Mouse (Mus musculus): Measurements from ENCODE around the gene Ints1. TPM values are rescaled to one million over a fixed set of nuclear protein-coding genes. Genes with fewer than 3 reads are reported as not detected.

The Ints1 gene
- polyA plus RNA-seq, 1 experiment, result 43.1 TPM

- no peaks in the 10 kb centered on the region for H3K27me3 ChIP-seq (ENCODE audit: control insufficient read depth, insufficient read depth, insufficient read length)
- TF ChIP-seq MYOD1 (IDR thresholded peaks at IDR 0.05; ENCODE audit: control insufficient read depth, insufficient read length, low read depth) (peak; percentile 81), CEBPB (IDR thresholded peaks at IDR 0.05; ENCODE audit: low read depth) (peak; percentile 7), MYOG (IDR thresholded peaks at IDR 0.05; ENCODE audit: control insufficient read depth, extremely low read depth, insufficient read length) (no peak), FOSL1 (IDR thresholded peaks at IDR 0.05; ENCODE audit: insufficient read depth, low read length, poor library complexity, severe bottlenecking) (no peak), CTCF (IDR thresholded peaks at IDR 0.05; ENCODE audit: control insufficient read depth, insufficient read depth, insufficient read length) (no peak), USF1 (IDR thresholded peaks at IDR 0.05; ENCODE audit: low read depth) (peak; percentile 8), MAX (IDR thresholded peaks at IDR 0.05) (peak; percentile 95)
- H3K4me3 ChIP-seq (ENCODE audit: insufficient read depth, poor library complexity, severe bottlenecking), result peak overlapping the region; percentile 7
- peaks cover 5% of the 10 kb centered on the region for H3K36me3 ChIP-seq (ENCODE audit: control insufficient read depth, insufficient read depth)
- peaks cover 72% of the 10 kb centered on the region for H3K79me2 ChIP-seq (ENCODE audit: control insufficient read depth, insufficient read depth)
- peaks cover 41% of the 10 kb centered on the region for H3K79me3 ChIP-seq (ENCODE audit: low read depth)
- no peak overlapping the region for H3ac ChIP-seq (ENCODE audit: control insufficient read depth, insufficient read length, low read depth)
These were observed 19.5 kb upstream of the Ints1 start for GRCm38 (mm10) chr5:139794938-139795337.

- TF ChIP-seq FOSL1 (IDR thresholded peaks at IDR 0.05; ENCODE audit: insufficient read depth, low read length, poor library complexity, severe bottlenecking), result no peak
- no peak for TF ChIP-seq MAX (IDR thresholded peaks at IDR 0.05)
- no peak for TF ChIP-seq CEBPB (IDR thresholded peaks at IDR 0.05; ENCODE audit: low read depth)
- no peak for TF ChIP-seq USF1 (IDR thresholded peaks at IDR 0.05; ENCODE audit: low read depth)
- no peak for TF ChIP-seq MYOG (IDR thresholded peaks at IDR 0.05; ENCODE audit: control insufficient read depth, extremely low read depth, insufficient read length)
- TF ChIP-seq CTCF (IDR thresholded peaks at IDR 0.05; ENCODE audit: control insufficient read depth, insufficient read depth, insufficient read length), result no peak
- TF ChIP-seq MYOD1 (IDR thresholded peaks at IDR 0.05; ENCODE audit: control insufficient read depth, insufficient read length, low read depth), result no peak
- Histone ChIP-seq H3K4me3 (ENCODE audit: insufficient read depth, poor library complexity, severe bottlenecking) (no peak overlapping the region), H3K36me3 (ENCODE audit: control insufficient read depth, insufficient read depth) (no peaks in the 10 kb centered on the region), H3K79me2 (ENCODE audit: control insufficient read depth, insufficient read depth) (peaks cover 72% of the 10 kb centered on the region), H3K79me3 (ENCODE audit: low read depth) (peaks cover 41% of the 10 kb centered on the region), H3K27me3 (ENCODE audit: control insufficient read depth, insufficient read depth, insufficient read length) (no peaks in the 10 kb centered on the region), H3ac (ENCODE audit: control insufficient read depth, insufficient read length, low read depth) (no peak overlapping the region)
These were observed 18.7 kb upstream of the Ints1 start for GRCm38 (mm10) chr5:139794137-139794536.

GRCm38 (mm10) chr5:139793338-139794089, 18.0 kb upstream of the Ints1 start:
- H3K36me3 ChIP-seq (ENCODE audit: control insufficient read depth, insufficient read depth), result no peaks in the 10 kb centered on the region
- H3K79me2 ChIP-seq (ENCODE audit: control insufficient read depth, insufficient read depth), result peaks cover 66% of the 10 kb centered on the region
- no peaks in the 10 kb centered on the region for H3K27me3 ChIP-seq (ENCODE audit: control insufficient read depth, insufficient read depth, insufficient read length)
- TF ChIP-seq MYOD1 (IDR thresholded peaks at IDR 0.05; ENCODE audit: control insufficient read depth, insufficient read length, low read depth) (no peak), USF1 (IDR thresholded peaks at IDR 0.05; ENCODE audit: low read depth) (no peak), CEBPB (IDR thresholded peaks at IDR 0.05; ENCODE audit: low read depth) (no peak), FOSL1 (IDR thresholded peaks at IDR 0.05; ENCODE audit: insufficient read depth, low read length, poor library complexity, severe bottlenecking) (no peak), CTCF (IDR thresholded peaks at IDR 0.05; ENCODE audit: control insufficient read depth, insufficient read depth, insufficient read length) (no peak), MYOG (IDR thresholded peaks at IDR 0.05; ENCODE audit: control insufficient read depth, extremely low read depth, insufficient read length) (no peak), MAX (IDR thresholded peaks at IDR 0.05) (no peak)
- H3K79me3 ChIP-seq (ENCODE audit: low read depth), result peaks cover 37% of the 10 kb centered on the region
- peak overlapping the region; percentile 27 for H3ac ChIP-seq (ENCODE audit: control insufficient read depth, insufficient read length, low read depth)
- no peak overlapping the region for H3K4me3 ChIP-seq (ENCODE audit: insufficient read depth, poor library complexity, severe bottlenecking)

- no peaks in the 10 kb centered on the region for H3K27me3 ChIP-seq (ENCODE audit: control insufficient read depth, insufficient read depth, insufficient read length)
- no peaks in the 10 kb centered on the region for H3K36me3 ChIP-seq (ENCODE audit: control insufficient read depth, insufficient read depth)
- peaks cover 60% of the 10 kb centered on the region for H3K79me2 ChIP-seq (ENCODE audit: control insufficient read depth, insufficient read depth)
- no peak overlapping the region for H3K4me3 ChIP-seq (ENCODE audit: insufficient read depth, poor library complexity, severe bottlenecking)
- no peak overlapping the region for H3ac ChIP-seq (ENCODE audit: control insufficient read depth, insufficient read length, low read depth)
- H3K79me3 ChIP-seq (ENCODE audit: low read depth), result peaks cover 33% of the 10 kb centered on the region
- TF ChIP-seq MYOD1 (IDR thresholded peaks at IDR 0.05; ENCODE audit: control insufficient read depth, insufficient read length, low read depth) (no peak), CTCF (IDR thresholded peaks at IDR 0.05; ENCODE audit: control insufficient read depth, insufficient read depth, insufficient read length) (no peak), USF1 (IDR thresholded peaks at IDR 0.05; ENCODE audit: low read depth) (no peak), MAX (IDR thresholded peaks at IDR 0.05) (no peak), MYOG (IDR thresholded peaks at IDR 0.05; ENCODE audit: control insufficient read depth, extremely low read depth, insufficient read length) (no peak), CEBPB (IDR thresholded peaks at IDR 0.05; ENCODE audit: low read depth) (no peak), FOSL1 (IDR thresholded peaks at IDR 0.05; ENCODE audit: insufficient read depth, low read length, poor library complexity, severe bottlenecking) (no peak)
These were observed 17.5 kb upstream of the Ints1 start for GRCm38 (mm10) chr5:139792966-139793337.

- Histone ChIP-seq H3K4me3 (ENCODE audit: insufficient read depth, poor library complexity, severe bottlenecking) (peak overlapping the region; percentile 93), H3K27me3 (ENCODE audit: control insufficient read depth, insufficient read depth, insufficient read length) (no peaks in the 10 kb centered on the region), H3K79me3 (ENCODE audit: low read depth) (peaks cover 29% of the 10 kb centered on the region), H3K36me3 (ENCODE audit: control insufficient read depth, insufficient read depth) (no peaks in the 10 kb centered on the region), H3K79me2 (ENCODE audit: control insufficient read depth, insufficient read depth) (peaks cover 53% of the 10 kb centered on the region), H3ac (ENCODE audit: control insufficient read depth, insufficient read length, low read depth) (peak overlapping the region; percentile 86)
- TF ChIP-seq MAX (IDR thresholded peaks at IDR 0.05) (peak; percentile 20), CEBPB (IDR thresholded peaks at IDR 0.05; ENCODE audit: low read depth) (no peak)
These were observed 16.8 kb upstream of the Ints1 start for GRCm38 (mm10) chr5:139792159-139792775.

Data from C2C12 (cell line).